Mouse (Mus musculus) E14TG2a.4 (cell line): Measurements from ENCODE around the gene Snx17.

ENCODE experiments used
- CTCF ChIP-seq: conservative IDR thresholded peaks from 2 replicates; pipeline ENCODE4 v1.5.1; 2014; ENCODE audit warnings: low read length
- NANOG ChIP-seq: IDR thresholded peaks from 2 replicates; pipeline ENCODE4 v1.6.1; 2014; ENCODE audit warnings: borderline replicate concordance, low read length, mixed read lengths

DNA sequence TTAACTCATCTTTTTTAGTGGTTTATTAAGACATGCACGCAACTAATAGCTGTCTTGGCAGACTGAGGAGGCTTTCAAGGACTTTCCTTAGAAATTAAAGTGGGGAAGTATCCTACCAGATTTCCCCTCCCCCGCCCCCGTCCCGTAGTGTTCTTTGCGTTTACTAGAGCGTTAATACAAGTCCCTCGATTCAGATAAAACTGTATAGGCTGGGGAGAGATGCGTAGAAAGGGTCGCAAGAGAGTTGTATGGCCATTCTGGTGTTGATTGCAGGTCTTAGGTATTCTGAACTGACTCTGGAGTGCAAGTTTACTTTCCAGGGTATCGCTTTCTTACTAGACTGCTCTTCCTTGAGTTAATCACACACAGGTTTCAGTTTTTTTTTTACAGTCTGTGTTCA, 49.2 kb downstream of the Snx17 start:
- TF ChIP-seq CTCF (no peak), NANOG (no peak)
